Mouse (Mus musculus) kidney, adult 18-20 months (tissue): ENCODE results near the gene Mptx2.
"Not testable (repeated sequence)": the region's sequence is repeated elsewhere in the genome, so short reads cannot be mapped to it uniquely, and the experiment has no call there.

Experiments used
- DNase-seq: peaks from one replicate; pipeline ENCODE4 v3.0.0; 2021

Gene Mptx2

DNA sequence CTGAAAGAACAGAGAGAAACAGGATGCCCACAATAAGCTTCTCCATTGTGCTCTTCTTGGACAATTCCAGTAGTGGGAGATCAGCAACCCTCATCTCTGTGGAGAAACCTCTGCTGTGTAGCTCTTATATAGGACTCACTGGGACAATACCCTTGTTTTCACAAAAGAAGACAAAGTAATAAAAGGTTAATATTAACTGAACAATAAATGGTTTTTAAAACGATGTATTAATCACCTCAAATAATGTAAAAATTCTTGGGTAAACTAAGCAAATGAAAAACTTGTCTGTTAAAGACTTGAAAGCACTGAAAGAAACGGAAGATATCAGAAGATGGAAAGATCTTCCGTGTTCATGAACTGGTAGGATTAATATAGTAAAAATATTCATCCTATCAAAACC, at the start of gene Mptx2:
TSS of gene Mptx2 (minus strand) at position 101 of the 400 bp plus-strand sequence.
- no peak for DNase-seq

DNA sequence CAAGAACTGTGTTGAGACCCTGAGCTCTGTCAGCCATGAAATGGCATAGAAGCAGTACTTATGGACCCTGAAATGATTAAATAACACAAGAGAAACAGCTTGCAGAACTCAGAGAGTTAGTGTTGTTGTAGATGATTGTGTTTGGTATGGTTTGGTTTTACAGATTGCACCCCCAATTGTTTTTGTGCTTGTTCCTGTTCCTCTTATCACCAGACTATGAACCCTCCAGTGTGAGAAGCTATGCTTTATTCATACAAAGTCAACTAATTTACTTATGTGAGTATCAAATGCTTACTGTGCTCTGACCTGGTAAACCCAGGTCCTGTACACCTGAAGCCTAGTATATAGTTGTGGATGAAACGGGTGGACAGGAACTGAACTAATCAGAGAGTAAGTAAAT, 49.0 kb upstream of the Mptx2 start:
- no peak for DNase-seq

DNA sequence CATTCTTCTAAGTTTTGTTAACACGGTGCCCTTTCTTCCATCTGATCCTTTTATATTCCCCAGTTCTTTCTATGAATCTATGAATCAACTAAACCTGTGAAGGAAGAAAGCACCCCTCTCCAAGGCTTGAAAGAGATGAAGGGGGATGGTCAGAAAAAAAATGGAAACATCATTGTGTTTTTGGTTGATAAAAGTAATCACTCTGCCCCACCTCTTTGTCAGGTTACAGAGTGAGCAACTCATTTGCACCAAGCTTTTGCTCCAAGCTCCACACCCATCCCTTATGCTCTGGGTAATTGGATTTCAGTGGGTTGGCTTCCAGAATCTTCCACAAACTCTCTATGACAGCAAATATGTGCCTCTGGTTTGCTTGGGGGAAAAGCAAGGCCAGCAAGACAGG, 47.8 kb upstream of the Mptx2 start:
- DNase-seq = no peak

GRCm38 (mm10) chr1:173324961-173325360, 47.4 kb upstream of the Mptx2 start:
- no peak for DNase-seq

DNA sequence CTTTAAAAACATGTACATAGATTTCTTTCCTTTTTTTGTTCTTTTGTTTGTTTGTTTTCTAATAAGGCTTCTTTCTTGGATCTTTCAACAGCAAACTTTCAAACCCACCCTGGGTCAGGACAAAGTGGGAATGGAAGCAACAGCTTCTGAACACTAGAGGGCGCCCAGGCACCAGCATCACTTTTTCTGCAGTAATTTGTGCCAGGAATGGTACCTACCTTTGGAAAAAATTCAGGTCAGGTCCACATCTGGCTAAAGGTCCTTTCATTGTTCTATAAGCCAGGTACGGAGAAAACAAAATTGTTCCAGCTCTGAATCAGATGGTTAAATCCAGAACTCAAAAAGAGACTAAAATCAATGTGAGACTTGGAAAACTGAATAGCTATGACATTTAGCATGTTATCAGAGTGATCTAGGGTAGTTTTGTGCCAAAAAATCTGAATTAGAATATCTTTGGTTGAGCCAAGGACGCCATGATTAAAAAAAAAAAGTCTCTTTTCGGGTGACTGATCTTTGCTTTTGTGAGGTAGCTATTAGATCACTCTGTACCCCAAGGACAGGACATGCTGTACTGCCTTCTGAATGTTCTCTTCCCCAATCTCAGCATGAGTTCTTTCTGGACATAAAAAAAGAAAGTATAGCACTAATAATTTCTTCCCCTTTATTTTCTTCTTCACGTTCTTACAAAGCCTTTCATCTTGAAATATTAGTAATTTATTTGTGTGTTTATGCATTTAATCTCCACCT, 46.4 kb upstream of the Mptx2 start:
- no peak for DNase-seq

DNA sequence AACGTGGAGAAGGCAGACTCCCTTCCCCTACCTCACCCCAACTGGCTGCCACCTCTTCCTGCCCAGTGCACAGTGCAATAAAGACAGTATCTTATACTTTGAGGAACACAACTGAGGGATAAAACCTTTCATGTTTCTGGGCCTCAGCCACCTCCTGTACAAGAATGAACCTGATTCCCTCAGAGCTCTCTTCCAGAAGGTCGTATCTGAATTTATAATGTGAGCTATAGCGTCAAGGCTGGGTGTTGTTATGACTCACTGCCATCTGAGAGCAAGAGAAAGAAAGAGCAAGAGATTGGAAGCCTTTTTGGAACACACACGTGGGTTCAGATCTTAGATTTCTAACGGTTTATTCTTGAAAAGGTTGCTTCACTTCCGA, 44.7 kb upstream of the Mptx2 start:
- DNase-seq = no peak

- no peak for DNase-seq
Measured at GRCm38 (mm10) chr1:173321593-173322248, 44.1 kb upstream of the Mptx2 start.

DNA sequence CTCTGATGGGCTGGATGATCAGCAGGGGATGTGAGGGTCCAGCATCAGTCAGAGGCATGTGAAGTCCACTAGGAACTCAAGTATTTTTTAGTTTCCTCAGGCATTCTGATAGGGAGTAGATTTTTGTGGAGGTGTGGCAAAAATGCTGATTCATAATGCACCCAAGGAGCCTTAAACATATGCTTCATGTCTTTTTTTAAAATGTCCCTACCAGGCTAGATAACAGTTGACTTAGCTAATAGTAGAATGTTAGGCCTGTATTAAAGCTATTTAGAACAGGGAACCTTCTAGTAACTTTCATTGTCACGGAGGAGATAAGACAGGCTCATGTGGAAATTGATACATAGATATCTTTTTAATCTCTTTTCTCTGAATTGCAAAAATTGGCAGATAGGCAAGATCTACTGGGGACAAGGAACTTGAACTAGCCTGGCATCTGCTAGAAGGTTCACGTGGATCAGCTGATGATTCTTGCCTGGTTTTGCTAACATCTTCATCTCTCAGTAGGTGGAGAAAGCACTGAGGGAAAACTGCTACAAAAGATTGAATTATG, 40.4 kb upstream of the Mptx2 start:
- DNase-seq = no peak

DNA sequence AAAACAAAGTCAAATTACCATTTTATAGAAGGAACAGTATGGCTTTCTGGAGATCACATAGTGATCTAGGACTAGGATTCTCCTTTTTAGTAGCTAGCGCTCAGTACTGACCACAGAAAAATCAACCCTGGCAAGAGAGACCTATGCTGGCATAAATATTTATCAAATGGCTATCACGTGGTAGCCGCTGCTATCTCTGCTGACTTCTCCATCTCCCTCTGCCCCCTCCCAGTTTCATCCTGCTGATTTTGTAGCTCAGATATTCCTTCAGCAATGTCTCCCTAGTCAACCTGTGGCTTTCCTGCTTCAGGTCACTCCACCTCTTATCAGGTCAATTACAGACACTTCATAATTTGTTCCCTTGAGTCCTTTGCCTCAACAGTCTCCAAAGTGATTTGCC, 38.1 kb upstream of the Mptx2 start:
- no peak for DNase-seq

- DNase-seq = not testable (repeated sequence)
Measured at GRCm38 (mm10) chr1:173313535-173314050, 36.0 kb upstream of the Mptx2 start.

GRCm38 (mm10) chr1:173302795-173303194, 25.2 kb upstream of the Mptx2 start:
- DNase-seq = not testable (repeated sequence)

DNA sequence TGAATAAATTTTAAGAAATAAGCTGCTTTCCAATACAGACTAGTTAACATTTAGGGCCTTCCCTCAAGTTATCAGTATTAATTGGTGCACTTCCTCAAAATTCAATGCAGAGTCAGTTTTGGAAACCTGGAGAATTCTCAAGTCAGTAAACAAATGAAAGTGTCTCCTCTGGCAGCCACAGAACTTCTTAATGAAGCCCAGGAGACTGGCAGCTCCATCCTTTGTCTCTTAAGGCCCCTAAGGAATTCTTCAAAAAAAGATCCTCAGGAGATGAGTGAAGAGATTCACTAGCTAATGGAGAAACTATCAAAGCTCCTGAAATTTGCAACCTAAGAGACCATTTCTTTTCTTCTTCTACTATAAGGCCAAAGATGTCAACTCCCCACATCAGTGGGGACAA, 11.9 kb downstream of the Mptx2 start, which contains the start of gene Olfr418:
TSS of gene Olfr418 (plus strand) at position 301 of the 400 bp plus-strand sequence.
- no peak for DNase-seq

GRCm38 (mm10) chr1:173249888-173250287, 27.7 kb downstream of the Mptx2 start:
- DNase-seq = no peak

DNA sequence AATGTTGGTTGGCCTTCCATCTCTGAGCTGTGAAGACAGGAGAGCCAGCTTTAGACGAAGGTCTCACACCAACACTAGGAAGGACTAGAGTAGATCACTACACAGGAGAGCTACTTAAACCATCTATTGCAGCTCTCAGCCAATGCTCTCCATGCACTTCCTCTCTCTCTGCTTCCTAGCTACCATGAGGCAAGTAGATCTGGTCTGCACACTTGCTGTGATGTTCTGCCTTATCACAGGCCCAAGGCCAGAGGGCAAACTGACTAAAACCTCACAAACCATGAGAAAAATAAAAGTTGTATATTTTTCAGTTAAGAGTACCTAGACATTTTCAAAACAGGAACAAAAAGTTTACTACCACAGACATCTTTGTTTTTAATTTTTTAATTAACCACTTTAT, 40.6 kb downstream of the Mptx2 start:
- DNase-seq = not testable (repeated sequence)

GRCm38 (mm10) chr1:173227081-173227480, 50.5 kb downstream of the Mptx2 start, which contains the start of gene Fcer1a:
Fcer1a (minus strand) TSS chr1:173227214.
- no peak for DNase-seq
